Mouse (Mus musculus) forebrain, embryonic 10.5 days (tissue): ENCODE data around the gene Rps6ka5. TPM values are rescaled to one million over a fixed set of nuclear protein-coding genes. Genes with fewer than 3 reads are reported as not detected.

Experiments
- DNase-seq: peaks from one replicate; pipeline ENCODE4 v3.0.0-alpha.2; 2017; ENCODE audit warnings: low spot score; ENCODE audit errors: extremely low spot score
- H3K27ac ChIP-seq: fragments of 300-500 bp; sonication (generic); 2 replicates; pipeline ENCODE4 v1.5.1; 2016; ENCODE audit warnings: mild to moderate bottlenecking
- H3K27me3 ChIP-seq: fragments of 300-500 bp; sonication (generic); 2 replicates; pipeline ENCODE4 v1.6.1; 2016; ENCODE audit warnings: mild to moderate bottlenecking; ENCODE audit not compliant: poor library complexity, severe bottlenecking
- H3K36me3 ChIP-seq: fragments of 300-500 bp; sonication (generic); replicated peaks from 2 replicates; pipeline ENCODE4 v1.6.1; 2016; ENCODE audit warnings: mild to moderate bottlenecking, moderate library complexity
- H3K4me1 ChIP-seq: fragments of 300-500 bp; sonication (generic); 2 replicates; pipeline ENCODE4 v1.6.1; 2016
- H3K4me3 ChIP-seq: fragments of 300-500 bp; sonication (generic); 2 replicates; pipeline ENCODE4 v1.5.1; 2016; ENCODE audit warnings: mild to moderate bottlenecking, moderate library complexity
- H3K9me3 ChIP-seq: fragments of 300-500 bp; sonication (generic); 2 replicates; pipeline ENCODE4 v1.6.1; 2016; ENCODE audit warnings: mild to moderate bottlenecking, moderate library complexity
- WGBS: fragments of 180-500 bp; shearing (Covaris S2); methylation state at CpG from one replicate; pipeline ENCODE4 v1.1.7; 2016; 5-methylcytosine and 5-hydroxymethylcytosine counted together
- polyA plus RNA-seq: library from polyadenylated mRNA; unstranded; fragments of >200 nt; fragmentation: Nextera tagmentation; extraction: Ambion mirVana; gene quantifications from 2 replicates; pipeline ENCODE4 v1.2.1, GENCODE M21; 2016

Gene Rps6ka5
- polyA plus RNA-seq, 1 experiment from 2014 or later, result 2.7 TPM

GRCm38 (mm10) chr12:100681241-100681640 is 45.5 kb downstream of the Rps6ka5 start:
- H3K27ac ChIP-seq, result no peak overlapping the region
- no peaks in the 10 kb centered on the region for H3K36me3 ChIP-seq
- no peaks in the 10 kb centered on the region for H3K9me3 ChIP-seq
- H3K4me1 ChIP-seq, result no peaks in the 10 kb centered on the region
- 88% methylated on average over 1 of the region's 1 CpGs for WGBS
- no peak overlapping the region for H3K4me3 ChIP-seq
- H3K27me3 ChIP-seq, result no peaks in the 10 kb centered on the region
- DNase-seq, result no peak

- Histone ChIP-seq H3K4me3 (no peak overlapping the region), H3K36me3 (no peaks in the 10 kb centered on the region), H3K27ac (no peak overlapping the region), H3K27me3 (no peaks in the 10 kb centered on the region), H3K9me3 (no peaks in the 10 kb centered on the region), H3K4me1 (no peaks in the 10 kb centered on the region)
- WGBS, result 77% methylated on average over 5 of the region's 5 CpGs
- no peak for DNase-seq
Observed at GRCm38 (mm10) chr12:100680676-100681075, 46.1 kb downstream of the Rps6ka5 start.

GRCm38 (mm10) chr12:100670647-100671199 is 56.1 kb downstream of the Rps6ka5 start:
- Histone ChIP-seq H3K36me3 (0 out of 2 replicates have a peak, but pooled peaks cover 3% of the 10 kb centered on the region), H3K27me3 (no peaks in the 10 kb centered on the region), H3K9me3 (no peaks in the 10 kb centered on the region), H3K4me3 (no peak overlapping the region), H3K27ac (no peak overlapping the region), H3K4me1 (no peaks in the 10 kb centered on the region)
- DNase-seq, result no peak
- 87% methylated on average over 2 of the region's 2 CpGs for WGBS

- Histone ChIP-seq H3K27ac (no peak overlapping the region), H3K36me3 (no peaks in the 10 kb centered on the region), H3K27me3 (no peaks in the 10 kb centered on the region), H3K4me3 (no peak overlapping the region), H3K9me3 (no peaks in the 10 kb centered on the region), H3K4me1 (no peaks in the 10 kb centered on the region)
- WGBS, result 87% methylated on average over 4 of the region's 4 CpGs
- no peak for DNase-seq
Observed at GRCm38 (mm10) chr12:100665294-100665693, 61.5 kb downstream of the Rps6ka5 start.

GRCm38 (mm10) chr12:100660076-100660475 is 66.7 kb downstream of the Rps6ka5 start:
- DNase-seq, result no peak
- Histone ChIP-seq H3K9me3 (no peaks in the 10 kb centered on the region), H3K27ac (no peak overlapping the region), H3K4me1 (no peaks in the 10 kb centered on the region), H3K27me3 (no peaks in the 10 kb centered on the region), H3K36me3 (no peaks in the 10 kb centered on the region), H3K4me3 (no peak overlapping the region)
- WGBS, result 88% methylated on average over 2 of the region's 2 CpGs

- Histone ChIP-seq H3K9me3 (no peaks in the 10 kb centered on the region), H3K4me1 (no peaks in the 10 kb centered on the region), H3K36me3 (no peaks in the 10 kb centered on the region), H3K27ac (no peak overlapping the region), H3K27me3 (no peaks in the 10 kb centered on the region), H3K4me3 (no peak overlapping the region)
- WGBS, result 90% methylated on average over 4 of the region's 4 CpGs
- DNase-seq, result no peak
Observed at GRCm38 (mm10) chr12:100655972-100656371, 70.8 kb downstream of the Rps6ka5 start.

- 93% methylated on average over 1 of the region's 1 CpGs for WGBS
- DNase-seq, result no peak
- H3K4me3 ChIP-seq, result no peak overlapping the region
Observed at GRCm38 (mm10) chr12:100641936-100642335, 84.8 kb downstream of the Rps6ka5 start.

GRCm38 (mm10) chr12:100640726-100641125 is 86.1 kb downstream of the Rps6ka5 start:
- H3K4me1 ChIP-seq, result peaks cover 11% of the 10 kb centered on the region
- no peaks in the 10 kb centered on the region for H3K27me3 ChIP-seq
- H3K27ac ChIP-seq, result no peak overlapping the region
- DNase-seq, result no peak
- no peaks in the 10 kb centered on the region for H3K9me3 ChIP-seq
- WGBS, result 64% methylated on average over 3 of the region's 3 CpGs
- H3K36me3 ChIP-seq, result no peaks in the 10 kb centered on the region
- H3K4me3 ChIP-seq, result no peak overlapping the region

More at GRCm38 (mm10) chr12:100641936-100642335, 84.8 kb downstream of the Rps6ka5 start:
- Histone ChIP-seq H3K36me3 (no peaks in the 10 kb centered on the region), H3K27me3 (no peaks in the 10 kb centered on the region), H3K27ac (no peak overlapping the region), H3K4me1 (peaks cover 7% of the 10 kb centered on the region), H3K9me3 (no peaks in the 10 kb centered on the region)

GRCm38 (mm10) chr12:100639680-100640079 is 87.1 kb downstream of the Rps6ka5 start:
- Histone ChIP-seq H3K9me3 (no peaks in the 10 kb centered on the region), H3K27ac (no peak overlapping the region), H3K27me3 (no peaks in the 10 kb centered on the region), H3K36me3 (no peaks in the 10 kb centered on the region), H3K4me3 (no peak overlapping the region), H3K4me1 (peaks cover 11% of the 10 kb centered on the region)
- DNase-seq, result no peak
- 57% methylated on average over 7 of the region's 7 CpGs for WGBS

GRCm38 (mm10) chr12:100637886-100638285 is 88.9 kb downstream of the Rps6ka5 start:
- Histone ChIP-seq H3K9me3 (no peaks in the 10 kb centered on the region), H3K4me1 (peaks cover 11% of the 10 kb centered on the region), H3K4me3 (no peak overlapping the region), H3K27ac (no peak overlapping the region), H3K27me3 (no peaks in the 10 kb centered on the region), H3K36me3 (no peaks in the 10 kb centered on the region)
- 95% methylated on average over 8 of the region's 8 CpGs for WGBS
- no peak for DNase-seq

GRCm38 (mm10) chr12:100636733-100637132 is 90.0 kb downstream of the Rps6ka5 start:
- no peak for DNase-seq
- 25% methylated on average over 3 of the region's 3 CpGs for WGBS
- no peaks in the 10 kb centered on the region for H3K36me3 ChIP-seq
- H3K9me3 ChIP-seq, result no peaks in the 10 kb centered on the region
- no peak overlapping the region for H3K27ac ChIP-seq
- H3K27me3 ChIP-seq, result no peaks in the 10 kb centered on the region
- H3K4me3 ChIP-seq, result no peak overlapping the region
- peaks cover 11% of the 10 kb centered on the region for H3K4me1 ChIP-seq

GRCm38 (mm10) chr12:100636299-100636633 is 90.5 kb downstream of the Rps6ka5 start:
- WGBS, result 91% methylated on average over 2 of the region's 2 CpGs
- no peaks in the 10 kb centered on the region for H3K27me3 ChIP-seq

GRCm38 (mm10) chr12:100635601-100636298 is 91.0 kb downstream of the Rps6ka5 start:
- Histone ChIP-seq H3K27ac (no peak overlapping the region), H3K9me3 (no peaks in the 10 kb centered on the region), H3K36me3 (no peaks in the 10 kb centered on the region), H3K27me3 (no peaks in the 10 kb centered on the region), H3K4me3 (no peak overlapping the region), H3K4me1 (peaks cover 11% of the 10 kb centered on the region)
- DNase-seq, result no peak
- 91% methylated on average over 6 of the region's 6 CpGs for WGBS

More at GRCm38 (mm10) chr12:100636299-100636633, 90.5 kb downstream of the Rps6ka5 start:
- Histone ChIP-seq H3K36me3 (no peaks in the 10 kb centered on the region), H3K4me1 (peaks cover 11% of the 10 kb centered on the region), H3K9me3 (no peaks in the 10 kb centered on the region), H3K4me3 (no peak overlapping the region), H3K27ac (no peak overlapping the region)
- DNase-seq, result no peak
